Mouse (Mus musculus): ENCODE results near the gene Dlx1. TPM values are rescaled to one million over a fixed set of nuclear protein-coding genes. Genes with fewer than 3 reads are reported as not detected.

Gene Dlx1
- polyA plus RNA-seq, 1 experiment from 2014 or later, result 31.5 TPM

GRCm38 (mm10) chr2:71497175-71497574 is 30.7 kb upstream of the Dlx1 start:
- Histone ChIP-seq H3K36me3 (ENCODE audit: control insufficient read depth, insufficient read depth, low read length) (no peaks in the 10 kb centered on the region), H3K27ac (ENCODE audit: low read length) (no peak overlapping the region), H3K27me3 (ENCODE audit: control insufficient read depth, insufficient read depth, low read depth, low read length) (no peaks in the 10 kb centered on the region), H3K4me1 (ENCODE audit: control insufficient read depth, insufficient read depth, low read length) (peaks cover 11% of the 10 kb centered on the region), H3K9me3 (replicated peaks; ENCODE audit: control insufficient read depth, low read length, poor library complexity, severe bottlenecking) (no peaks in the 10 kb centered on the region), H3K9ac (ENCODE audit: low read depth, low read length) (no peak overlapping the region), H3K4me3 (ENCODE audit: low read depth, low read length) (no peak overlapping the region), H3K4me2 (ENCODE audit: low read length) (no peak overlapping the region)
- ATAC-seq, result no peak
- WGBS, result 64% methylated on average over 5 of the region's 5 CpGs

DNA sequence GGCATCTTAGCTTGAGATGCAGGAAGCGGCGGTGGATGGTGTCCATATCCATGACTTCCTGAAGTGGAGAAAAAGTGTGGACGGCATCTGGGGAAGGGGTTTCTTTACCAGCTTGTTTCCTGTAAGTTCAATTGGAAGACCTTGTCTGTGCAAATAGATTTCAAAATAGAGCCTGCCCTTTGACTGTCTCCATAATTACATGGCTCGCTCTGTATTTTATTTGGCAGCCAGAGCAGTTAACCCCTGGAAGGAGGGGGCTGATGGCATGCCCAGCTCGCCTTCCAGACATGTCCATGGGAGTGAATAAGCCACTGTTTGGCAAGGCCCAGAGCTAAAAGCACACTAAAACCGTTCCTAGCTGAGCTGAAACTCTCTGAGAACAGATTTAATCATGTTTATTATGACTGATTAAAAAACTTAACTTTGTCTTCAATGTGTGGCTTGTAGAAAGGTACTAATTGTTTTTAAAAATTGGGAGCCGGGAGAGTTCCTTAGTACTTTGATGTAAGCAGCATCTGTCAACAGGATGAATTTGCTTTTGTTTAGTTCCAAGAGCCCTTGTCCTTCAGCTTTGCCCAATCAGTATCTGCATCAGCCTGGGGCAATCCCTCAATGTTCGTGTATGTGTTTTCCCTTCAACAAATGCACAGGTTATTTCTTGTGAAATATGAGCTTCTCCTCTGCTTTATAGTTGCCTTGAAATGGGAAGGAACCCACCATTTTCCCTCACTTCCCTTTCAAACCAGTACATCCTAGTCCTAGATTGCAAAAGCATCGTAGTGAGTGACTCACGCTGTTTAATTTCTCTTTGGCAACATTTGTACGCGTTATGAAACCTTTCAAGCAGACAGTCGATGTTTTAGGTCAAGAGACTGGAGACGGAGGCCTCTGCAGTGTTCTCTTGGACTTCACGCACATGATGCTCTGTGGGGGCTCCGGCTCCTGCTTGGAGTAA is 28.4 kb upstream of the Dlx1 start:
- Histone ChIP-seq H3K9me3 (replicated peaks; ENCODE audit: control insufficient read depth, low read length, poor library complexity, severe bottlenecking) (no peaks in the 10 kb centered on the region), H3K27ac (ENCODE audit: low read length) (no peak overlapping the region)

DNA sequence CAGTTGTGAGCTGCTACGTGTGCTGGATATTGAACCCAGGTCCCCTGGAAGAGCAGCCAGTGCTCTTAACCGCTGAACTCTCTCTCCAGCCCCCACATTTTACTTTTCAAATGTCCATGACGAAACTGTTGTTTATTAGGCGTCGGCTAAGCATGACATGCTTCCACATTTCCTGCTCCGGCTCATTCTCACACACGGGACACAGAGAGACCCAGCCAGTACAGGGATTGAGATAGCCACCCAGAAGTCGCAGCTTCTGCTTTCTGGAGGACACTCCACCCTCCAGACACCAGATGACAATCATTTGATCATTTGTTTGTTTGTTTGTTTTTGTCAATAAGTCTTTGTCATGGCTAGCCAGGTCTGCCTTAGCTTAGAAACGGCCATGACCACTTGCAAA is 23.1 kb upstream of the Dlx1 start:
- H3K36me3 ChIP-seq (ENCODE audit: control insufficient read depth, insufficient read depth, low read length), result no peaks in the 10 kb centered on the region
- no peak overlapping the region for H3K4me3 ChIP-seq (ENCODE audit: low read depth, low read length)
- H3K9me3 ChIP-seq (replicated peaks; ENCODE audit: control insufficient read depth, low read length, poor library complexity, severe bottlenecking), result no peaks in the 10 kb centered on the region
- WGBS, result 84% methylated on average over 9 of the region's 9 CpGs
- H3K4me1 ChIP-seq (ENCODE audit: control insufficient read depth, insufficient read depth, low read length), result no peaks in the 10 kb centered on the region; the same call in 1 of the 2 replicates
- H3K9ac ChIP-seq (ENCODE audit: low read depth, low read length), result no peak overlapping the region
- H3K4me2 ChIP-seq (ENCODE audit: low read length), result no peak overlapping the region
- no peak overlapping the region for H3K27ac ChIP-seq (ENCODE audit: low read length)
- H3K27me3 ChIP-seq (ENCODE audit: control insufficient read depth, insufficient read depth, low read depth, low read length), result no peaks in the 10 kb centered on the region
- ATAC-seq, result no peak

More for the DNA sequence above, 28.4 kb upstream of the Dlx1 start:
- Histone ChIP-seq H3K27me3 (ENCODE audit: control insufficient read depth, insufficient read depth, low read depth, low read length) (no peaks in the 10 kb centered on the region), H3K4me1 (ENCODE audit: control insufficient read depth, insufficient read depth, low read length) (peaks cover 7% of the 10 kb centered on the region), H3K4me2 (ENCODE audit: low read length) (no peak overlapping the region), H3K9ac (ENCODE audit: low read depth, low read length) (no peak overlapping the region), H3K4me3 (ENCODE audit: low read depth, low read length) (no peak overlapping the region), H3K36me3 (ENCODE audit: control insufficient read depth, insufficient read depth, low read length) (no peaks in the 10 kb centered on the region)
- no peak for ATAC-seq
- 66% methylated on average over 16 of the region's 16 CpGs for WGBS

GRCm38 (mm10) chr2:71511209-71511608 is 16.7 kb upstream of the Dlx1 start:
- WGBS, result 94% methylated on average over 7 of the region's 7 CpGs
- no peak for ATAC-seq
- no peak overlapping the region for H3K4me3 ChIP-seq (ENCODE audit: low read depth, low read length)
- no peak overlapping the region for H3K27ac ChIP-seq (ENCODE audit: low read length)
- no peak overlapping the region for H3K4me2 ChIP-seq (ENCODE audit: low read length)
- no peaks in the 10 kb centered on the region for H3K36me3 ChIP-seq (ENCODE audit: control insufficient read depth, insufficient read depth, low read length)
- H3K9me3 ChIP-seq (replicated peaks; ENCODE audit: control insufficient read depth, low read length, poor library complexity, severe bottlenecking), result no peaks in the 10 kb centered on the region
- no peak overlapping the region for H3K9ac ChIP-seq (ENCODE audit: low read depth, low read length)
- H3K4me1 ChIP-seq (ENCODE audit: control insufficient read depth, insufficient read depth, low read length), result no peaks in the 10 kb centered on the region; the same call in 1 of the 2 replicates
- peaks cover 8% of the 10 kb centered on the region for H3K27me3 ChIP-seq (ENCODE audit: control insufficient read depth, insufficient read depth, low read depth, low read length)

DNA sequence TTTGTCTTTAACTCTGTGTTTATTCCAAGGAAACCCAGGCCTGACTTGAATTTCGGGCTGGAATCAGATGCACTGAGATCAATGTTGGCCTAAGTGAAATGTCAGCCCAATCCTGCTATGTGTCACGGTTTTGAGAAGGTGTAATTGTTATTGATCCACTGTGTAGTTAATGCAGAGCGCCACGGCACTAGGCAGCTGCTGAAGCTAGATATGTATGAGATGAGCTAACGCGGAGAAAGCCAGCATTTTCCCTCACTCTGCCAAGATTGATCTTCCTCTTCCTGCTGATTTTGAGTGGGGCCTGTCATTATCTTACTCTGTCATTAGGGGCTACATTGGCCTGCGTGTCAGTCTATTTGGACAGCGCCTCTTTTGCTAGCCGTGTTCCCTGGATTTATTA is 15.6 kb upstream of the Dlx1 start:
- H3K4me3 ChIP-seq (ENCODE audit: low read depth, low read length), result no peak overlapping the region
- no peak overlapping the region for H3K4me2 ChIP-seq (ENCODE audit: low read length)
- ATAC-seq, result peak; percentile 58; the same call in 1 of the 2 replicates
- 62% methylated on average over 9 of the region's 9 CpGs for WGBS
- H3K36me3 ChIP-seq (ENCODE audit: control insufficient read depth, insufficient read depth, low read length), result no peaks in the 10 kb centered on the region
- peaks cover 8% of the 10 kb centered on the region for H3K27me3 ChIP-seq (ENCODE audit: control insufficient read depth, insufficient read depth, low read depth, low read length)
- no peak overlapping the region for H3K9ac ChIP-seq (ENCODE audit: low read depth, low read length)
- no peaks in the 10 kb centered on the region; the same call in 1 of the 2 replicates for H3K4me1 ChIP-seq (ENCODE audit: control insufficient read depth, insufficient read depth, low read length)
- H3K9me3 ChIP-seq (replicated peaks; ENCODE audit: control insufficient read depth, low read length, poor library complexity, severe bottlenecking), result no peaks in the 10 kb centered on the region
- H3K27ac ChIP-seq (ENCODE audit: low read length), result peak overlapping the region; percentile 18; the same call in 1 of the 2 replicates

DNA sequence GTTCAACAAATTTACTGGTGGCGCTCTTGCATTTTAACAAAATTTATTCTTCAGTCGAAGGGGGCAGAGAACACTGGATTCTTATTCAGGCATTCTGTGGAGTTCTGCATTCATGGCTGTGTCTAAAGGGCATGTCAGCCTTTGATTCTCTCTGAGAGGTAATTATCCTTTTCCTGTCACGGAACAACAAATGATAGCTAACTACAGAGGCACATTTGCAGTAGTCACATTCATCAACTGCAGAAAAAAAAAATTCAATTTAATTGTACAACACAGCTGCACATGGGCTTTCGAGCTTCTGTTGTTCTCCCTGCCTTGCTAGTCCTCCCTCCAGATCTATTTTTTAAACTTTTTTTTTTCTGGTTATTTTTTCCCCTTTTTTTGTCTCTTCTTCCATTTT is 10.9 kb upstream of the Dlx1 start:
- Histone ChIP-seq H3K9ac (ENCODE audit: low read depth, low read length) (no peak overlapping the region), H3K27ac (ENCODE audit: low read length) (no peak overlapping the region), H3K9me3 (replicated peaks; ENCODE audit: control insufficient read depth, low read length, poor library complexity, severe bottlenecking) (no peaks in the 10 kb centered on the region), H3K27me3 (ENCODE audit: control insufficient read depth, insufficient read depth, low read depth, low read length) (peaks cover 33% of the 10 kb centered on the region), H3K4me3 (ENCODE audit: low read depth, low read length) (no peak overlapping the region), H3K4me2 (ENCODE audit: low read length) (no peak overlapping the region), H3K36me3 (ENCODE audit: control insufficient read depth, insufficient read depth, low read length) (no peaks in the 10 kb centered on the region), H3K4me1 (ENCODE audit: control insufficient read depth, insufficient read depth, low read length) (no peaks in the 10 kb centered on the region)
- no peak for ATAC-seq
- 25% methylated on average over 4 of the region's 4 CpGs for WGBS

DNA sequence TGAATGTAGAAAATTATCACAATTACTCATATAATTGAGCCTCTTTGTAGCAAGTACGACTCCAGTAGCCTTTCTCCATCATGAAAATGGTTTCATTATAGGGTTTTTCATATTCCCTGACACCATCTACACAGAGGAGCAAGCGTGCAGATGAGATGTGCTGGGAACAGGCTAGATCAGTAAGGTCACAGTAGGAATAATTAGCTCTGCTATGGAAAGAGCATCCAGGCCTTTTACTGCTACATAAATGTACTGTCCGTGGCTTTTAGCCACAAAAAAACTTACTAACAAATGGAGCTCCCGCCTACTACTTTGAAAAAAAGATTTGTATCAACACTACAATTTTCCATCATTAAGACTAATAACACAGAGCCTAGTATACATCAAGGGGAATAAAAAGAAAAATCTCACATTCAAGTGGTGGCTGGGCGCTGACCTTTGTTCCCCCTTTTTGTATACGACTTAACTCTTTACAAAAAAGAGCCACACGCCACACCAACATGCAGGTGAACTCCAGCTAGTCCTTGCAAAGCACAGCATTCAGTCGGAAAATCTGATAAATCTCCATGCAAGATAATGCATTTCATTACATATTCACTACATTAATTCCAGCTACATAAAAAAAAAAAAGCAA is 10.3 kb upstream of the Dlx1 start:
- Histone ChIP-seq H3K36me3 (ENCODE audit: control insufficient read depth, insufficient read depth, low read length) (no peaks in the 10 kb centered on the region), H3K27ac (ENCODE audit: low read length) (no peak overlapping the region), H3K4me2 (ENCODE audit: low read length) (no peak overlapping the region), H3K27me3 (ENCODE audit: control insufficient read depth, insufficient read depth, low read depth, low read length) (peaks cover 36% of the 10 kb centered on the region), H3K9me3 (replicated peaks; ENCODE audit: control insufficient read depth, low read length, poor library complexity, severe bottlenecking) (no peaks in the 10 kb centered on the region), H3K4me3 (ENCODE audit: low read depth, low read length) (no peak overlapping the region), H3K9ac (ENCODE audit: low read depth, low read length) (no peak overlapping the region), H3K4me1 (ENCODE audit: control insufficient read depth, insufficient read depth, low read length) (no peaks in the 10 kb centered on the region)
- 32% methylated on average over 8 of the region's 8 CpGs for WGBS
- no peak for ATAC-seq

DNA sequence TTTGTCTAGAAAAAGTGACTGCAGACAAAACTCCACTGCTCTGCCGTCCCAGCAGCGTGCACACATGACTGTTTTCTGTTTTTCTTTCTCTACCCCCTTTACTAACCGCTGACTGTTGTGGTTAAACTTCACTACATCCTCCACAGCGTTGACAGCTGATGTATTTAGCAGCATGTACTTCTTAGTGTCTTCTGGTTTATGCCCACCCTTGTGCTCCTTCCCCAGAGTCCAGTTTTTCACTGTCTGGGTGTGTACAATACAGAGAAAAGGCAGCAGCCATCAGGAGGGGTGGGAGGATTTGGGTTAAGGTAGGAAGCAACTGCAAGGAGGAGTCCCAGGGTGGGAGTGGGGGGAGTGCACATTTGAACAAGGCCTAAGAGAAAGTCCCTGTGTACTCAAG is 5.0 kb upstream of the Dlx1 start:
- Histone ChIP-seq H3K4me3 (ENCODE audit: low read depth, low read length) (no peak overlapping the region), H3K4me2 (ENCODE audit: low read length) (no peak overlapping the region), H3K36me3 (ENCODE audit: control insufficient read depth, insufficient read depth, low read length) (no peaks in the 10 kb centered on the region), H3K9ac (ENCODE audit: low read depth, low read length) (no peak overlapping the region), H3K27ac (ENCODE audit: low read length) (no peak overlapping the region), H3K9me3 (replicated peaks; ENCODE audit: control insufficient read depth, low read length, poor library complexity, severe bottlenecking) (no peaks in the 10 kb centered on the region), H3K4me1 (ENCODE audit: control insufficient read depth, insufficient read depth, low read length) (no peaks in the 10 kb centered on the region), H3K27me3 (ENCODE audit: control insufficient read depth, insufficient read depth, low read depth, low read length) (peaks cover 71% of the 10 kb centered on the region)
- no peak for ATAC-seq
- WGBS, result 72% methylated on average over 4 of the region's 4 CpGs

GRCm38 (mm10) chr2:71523431-71523830 is 4.5 kb upstream of the Dlx1 start:
- no peak overlapping the region for H3K4me3 ChIP-seq (ENCODE audit: low read depth, low read length)
- H3K9ac ChIP-seq (ENCODE audit: low read depth, low read length), result no peak overlapping the region
- ATAC-seq, result no peak
- no peaks in the 10 kb centered on the region for H3K4me1 ChIP-seq (ENCODE audit: control insufficient read depth, insufficient read depth, low read length)
- H3K4me2 ChIP-seq (ENCODE audit: low read length), result no peak overlapping the region
- WGBS, result 49% methylated on average over 4 of the region's 4 CpGs
- no peak overlapping the region for H3K27ac ChIP-seq (ENCODE audit: low read length)
- peaks cover 73% of the 10 kb centered on the region for H3K27me3 ChIP-seq (ENCODE audit: control insufficient read depth, insufficient read depth, low read depth, low read length)
- H3K9me3 ChIP-seq (replicated peaks; ENCODE audit: control insufficient read depth, low read length, poor library complexity, severe bottlenecking), result no peaks in the 10 kb centered on the region
- no peaks in the 10 kb centered on the region for H3K36me3 ChIP-seq (ENCODE audit: control insufficient read depth, insufficient read depth, low read length)

Measured in midbrain, embryonic 16.5 days (tissue).